Mouse (Mus musculus) limb, embryonic 14.5 days (tissue): ENCODE results near the gene Mfsd6. TPM values are rescaled to one million over a fixed set of nuclear protein-coding genes. Genes with fewer than 3 reads are reported as not detected.

Experiments
- ATAC-seq: fragments of 200-750 bp; cut with Nextera tagmentation; 2 replicates; pipeline ENCODE4 v1.8.0; 2017; ENCODE audit warnings: low read depth, moderate number of reproducible peaks, moderate TSS enrichment; ENCODE audit not compliant: low FRiP score
- DNase-seq: peaks from one replicate; pipeline ENCODE4 v3.0.0-alpha.2; 2015; ENCODE audit warnings: low spot score
- H3K27ac ChIP-seq: fragments of 300-500 bp; sonication (generic); replicated peaks from 2 replicates; pipeline ENCODE4 v1.5.1; 2014; ENCODE audit warnings: low read depth, mild to moderate bottlenecking, low read length, moderate library complexity, mixed read lengths
- H3K27me3 ChIP-seq: fragments of 300-500 bp; sonication (generic); 2 replicates; pipeline ENCODE4 v1.6.1; 2014; ENCODE audit warnings: low read length, mixed read lengths; ENCODE audit not compliant: control insufficient read depth, insufficient read depth
- H3K36me3 ChIP-seq: fragments of 300-500 bp; sonication (generic); 2 replicates; pipeline ENCODE4 v1.6.1; 2014; ENCODE audit warnings: mild to moderate bottlenecking, low read length, moderate library complexity, mixed read lengths; ENCODE audit not compliant: control insufficient read depth, insufficient read depth
- H3K4me1 ChIP-seq: fragments of 300-500 bp; sonication (generic); 2 replicates; pipeline ENCODE4 v1.6.1; 2014; ENCODE audit warnings: antibody characterized with exemption, low read length, mixed read lengths; ENCODE audit not compliant: control insufficient read depth, insufficient read depth
- H3K4me2 ChIP-seq: fragments of 300-500 bp; sonication (generic); replicated peaks from 2 replicates; pipeline ENCODE4 v1.6.1; 2014; ENCODE audit warnings: low read depth, mild to moderate bottlenecking, low read length, moderate library complexity; ENCODE audit not compliant: severe bottlenecking
- H3K4me3 ChIP-seq: fragments of 300-500 bp; sonication (generic); replicated peaks from 2 replicates; pipeline ENCODE4 v1.5.1; 2014; ENCODE audit warnings: low read length
- H3K9ac ChIP-seq: fragments of 300-500 bp; sonication (generic); 2 replicates; pipeline ENCODE4 v1.6.1; 2014; ENCODE audit warnings: mild to moderate bottlenecking, low read depth, low read length, moderate library complexity; ENCODE audit not compliant: severe bottlenecking
- H3K9me3 ChIP-seq: fragments of 300-500 bp; sonication (generic); 2 replicates; pipeline ENCODE4 v1.6.1; 2016; ENCODE audit warnings: low read length; ENCODE audit not compliant: control insufficient read depth
- POLR2A ChIP-seq: fragments of 200-500 bp; IDR thresholded peaks from 2 replicates; pipeline ENCODE4 v1.8.0; 2012; ENCODE audit warnings: inconsistent platforms, mild to moderate bottlenecking, moderate library complexity, borderline replicate concordance; ENCODE audit not compliant: insufficient read depth, insufficient read length; ENCODE audit errors: extremely low read depth
- WGBS: fragments of 180-500 bp; shearing (Covaris S2); extraction: QIAGEN DNeasy Blood & Tissue Kit; methylation state at CpG from one replicate; pipeline ENCODE4 v1.1.7; 2014; 5-methylcytosine and 5-hydroxymethylcytosine counted together
- polyA plus RNA-seq, 2 experiments: library from polyadenylated mRNA; depleted of rRNA in 1 of 2; stranded (reverse) in 1 of 2; unstranded in 1 of 2; fragments of >200 nt; fragmentation: Nextera tagmentation in 1 of 2; extraction: Ambion mirVana in 1 of 2; gene quantifications; 2 replicates each; pipeline versions ENCODE4 v1.2.1 to v1.2.3; 2012 to 2014

Gene Mfsd6
- polyA plus RNA-seq, 2 experiments: 2.6 to 3.0 TPM

- ATAC-seq: no peak
- H3K9ac ChIP-seq: no peak overlapping the region
- DNase-seq: no peak
- 0 out of 2 replicates have a peak, but pooled peaks cover 6% of the 10 kb centered on the region for H3K27me3 ChIP-seq
- 57% methylated on average over 4 of the region's 4 CpGs for WGBS
- H3K27ac ChIP-seq: no peak overlapping the region
- H3K36me3 ChIP-seq: no peaks in the 10 kb centered on the region
- TF ChIP-seq POLR2A: no peak
- no peaks in the 10 kb centered on the region for H3K9me3 ChIP-seq
- peaks cover 3% of the 10 kb centered on the region; the same call in 1 of the 2 replicates for H3K4me1 ChIP-seq
- no peak overlapping the region for H3K4me3 ChIP-seq
- H3K4me2 ChIP-seq: no peak overlapping the region
Observed at GRCm38 (mm10) chr1:52722586-52722985, 4.7 kb downstream of the Mfsd6 start.

- ATAC-seq (no peak), DNase-seq (no peak)
- TF ChIP-seq POLR2A: no peak
- Histone ChIP-seq H3K27ac (no peak overlapping the region), H3K9me3 (no peaks in the 10 kb centered on the region), H3K27me3 (no peaks in the 10 kb centered on the region), H3K36me3 (no peaks in the 10 kb centered on the region), H3K9ac (no peak overlapping the region), H3K4me1 (no peaks in the 10 kb centered on the region), H3K4me3 (no peak overlapping the region), H3K4me2 (no peak overlapping the region)
- 63% methylated on average over 5 of the region's 5 CpGs for WGBS
Observed at GRCm38 (mm10) chr1:52719096-52719495, 8.2 kb downstream of the Mfsd6 start.

- Histone ChIP-seq H3K9ac (no peak overlapping the region), H3K36me3 (no peaks in the 10 kb centered on the region), H3K9me3 (no peaks in the 10 kb centered on the region), H3K27me3 (no peaks in the 10 kb centered on the region), H3K4me1 (no peaks in the 10 kb centered on the region), H3K4me2 (no peak overlapping the region), H3K4me3 (no peak overlapping the region), H3K27ac (no peak overlapping the region)
- DNase-seq (no peak), ATAC-seq (no peak)
- TF ChIP-seq POLR2A: no peak
- whole genome bisulfite sequencing: 61% methylated on average over 3 of the region's 3 CpGs
Observed at GRCm38 (mm10) chr1:52718068-52718748, 9.1 kb downstream of the Mfsd6 start.

GRCm38 (mm10) chr1:52714451-52714850, 12.8 kb downstream of the Mfsd6 start:
- Histone ChIP-seq H3K4me3 (no peak overlapping the region), H3K9ac (no peak overlapping the region), H3K4me1 (no peaks in the 10 kb centered on the region), H3K36me3 (no peaks in the 10 kb centered on the region), H3K27ac (no peak overlapping the region), H3K9me3 (no peaks in the 10 kb centered on the region), H3K27me3 (no peaks in the 10 kb centered on the region), H3K4me2 (no peak overlapping the region)
- DNase-seq (no peak), ATAC-seq (no peak)
- TF ChIP-seq POLR2A: no peak
- 47% methylated on average over 1 of the region's 1 CpGs for WGBS

- no peak for ATAC-seq
- TF ChIP-seq POLR2A: no peak
Observed at GRCm38 (mm10) chr1:52714021-52714420, 13.2 kb downstream of the Mfsd6 start.

GRCm38 (mm10) chr1:52708745-52709144, 18.5 kb downstream of the Mfsd6 start:
- ATAC-seq (no peak), DNase-seq (no peak)
- H3K4me1 ChIP-seq: no peaks in the 10 kb centered on the region
- no peaks in the 10 kb centered on the region for H3K27me3 ChIP-seq
- TF ChIP-seq POLR2A: no peak
- H3K27ac ChIP-seq: no peak overlapping the region
- no peak overlapping the region for H3K4me2 ChIP-seq
- 84% methylated on average over 6 of the region's 6 CpGs for WGBS
- no peak overlapping the region for H3K9ac ChIP-seq
- H3K4me3 ChIP-seq: no peak overlapping the region
- no peaks in the 10 kb centered on the region for H3K36me3 ChIP-seq
- no peaks in the 10 kb centered on the region for H3K9me3 ChIP-seq

More at GRCm38 (mm10) chr1:52714021-52714420, 13.2 kb downstream of the Mfsd6 start:
- H3K9me3 ChIP-seq: no peaks in the 10 kb centered on the region
- H3K27ac ChIP-seq: no peak overlapping the region
- no peak overlapping the region for H3K4me3 ChIP-seq
- H3K9ac ChIP-seq: no peak overlapping the region
- DNase-seq: no peak
- no peaks in the 10 kb centered on the region for H3K4me1 ChIP-seq
- no peaks in the 10 kb centered on the region for H3K27me3 ChIP-seq
- 38% methylated on average over 3 of the region's 3 CpGs for WGBS
- no peaks in the 10 kb centered on the region for H3K36me3 ChIP-seq
- no peak overlapping the region for H3K4me2 ChIP-seq
